Mouse (Mus musculus) ES-E14 (cell line): ENCODE measurements around the gene Tanc1.

Experiments
- HCFC1 ChIP-seq: IDR thresholded peaks from 2 replicates; pipeline ENCODE4 v1.6.1; 2012; ENCODE audit warnings: low read length, inconsistent platforms, borderline replicate concordance; ENCODE audit not compliant: insufficient read depth
- MAFK ChIP-seq: IDR thresholded peaks from 2 replicates; pipeline ENCODE4 v1.6.1; 2014; ENCODE audit warnings: mild to moderate bottlenecking, low read depth, low read length, inconsistent platforms; ENCODE audit not compliant: insufficient read depth
- ZC3H11A ChIP-seq: IDR thresholded peaks from 2 replicates; pipeline ENCODE4 v1.6.1; 2012; ENCODE audit warnings: low read depth, mild to moderate bottlenecking, inconsistent platforms, low read length, borderline replicate concordance
- ZNF384 ChIP-seq: IDR thresholded peaks from 2 replicates; pipeline ENCODE4 v1.6.1; 2012; ENCODE audit warnings: low read depth, low read length, inconsistent platforms

DNA sequence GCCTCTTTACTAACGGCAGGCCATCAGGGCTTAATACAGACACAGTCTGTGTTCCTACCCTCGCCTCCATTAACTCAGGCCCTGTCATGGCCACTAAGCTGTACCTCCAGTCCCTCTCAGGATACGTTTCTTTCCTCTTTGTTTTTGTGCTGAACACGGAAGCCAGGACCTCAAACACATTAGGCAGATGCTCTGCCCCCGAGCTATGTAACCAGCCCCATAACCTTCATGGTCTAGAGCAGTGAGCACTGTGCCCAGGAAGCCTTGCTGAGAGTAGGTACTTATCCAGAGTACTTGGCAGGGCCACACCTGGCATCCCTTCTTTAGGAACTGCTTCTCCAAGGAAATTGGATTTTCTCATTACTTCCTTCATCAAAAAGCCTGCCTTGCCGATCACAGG lies 125.5 kb downstream of the Tanc1 start:
- TF ChIP-seq ZNF384 (no peak), ZC3H11A (no peak), HCFC1 (no peak), MAFK (no peak)
